Mouse (Mus musculus): ENCODE measurements around the gene Fyb. TPM values are rescaled to one million over a fixed set of nuclear protein-coding genes. Genes with fewer than 3 reads are reported as not detected.

Gene Fyb
- polyA plus RNA-seq, 1 experiment from 2014 or later, result 3.7 TPM

GRCm38 (mm10) chr15:6616382-6617149 is 93.9 kb downstream of the Fyb start:
- Histone ChIP-seq H3K27ac (no peak overlapping the region), H3K9me3 (no peaks in the 10 kb centered on the region), H3K4me1 (replicated peaks) (no peaks in the 10 kb centered on the region), H3K4me3 (no peak overlapping the region), H3K27me3 (no peaks in the 10 kb centered on the region), H3K9ac (no peak overlapping the region), H3K36me3 (no peaks in the 10 kb centered on the region), H3K4me2 (no peak overlapping the region)
- 80% methylated on average over 5 of the region's 5 CpGs for WGBS
- no peak for ATAC-seq (ENCODE audit: low FRiP score)

DNA sequence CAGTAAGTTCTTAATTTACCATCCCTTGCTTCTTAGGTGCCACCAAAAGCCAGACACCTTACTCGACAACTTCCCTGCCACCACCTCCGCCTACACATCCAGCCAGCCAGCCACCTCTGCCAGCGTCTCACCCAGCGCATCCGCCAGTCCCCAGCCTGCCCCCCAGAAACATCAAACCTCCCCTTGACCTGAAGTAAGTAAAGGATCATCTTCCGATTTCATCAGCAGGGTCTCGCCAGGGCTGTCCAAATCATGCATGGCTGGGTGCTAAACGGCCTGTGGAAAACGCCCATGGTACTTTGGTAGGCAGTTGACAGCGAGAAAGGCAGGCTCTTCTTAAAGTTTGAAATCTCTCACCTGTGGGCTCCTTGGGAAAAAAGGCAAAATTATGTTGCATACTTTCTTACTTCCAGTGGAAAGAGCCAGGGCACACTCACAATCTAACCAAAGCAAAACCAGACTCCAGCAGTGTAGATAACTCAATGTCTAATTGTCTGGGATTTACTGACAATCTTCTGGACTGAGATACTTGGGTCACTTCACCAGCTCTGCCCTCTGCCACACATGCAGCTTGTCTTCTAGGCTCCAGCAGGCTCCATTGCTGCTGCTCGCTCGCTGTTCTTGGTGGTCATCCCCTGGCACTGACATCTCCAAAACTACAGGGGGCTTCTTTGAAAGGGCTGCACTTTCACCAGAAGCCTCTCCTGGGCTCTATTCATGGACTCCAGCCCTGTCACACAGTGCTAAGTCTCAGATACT is 97.1 kb downstream of the Fyb start:
- Histone ChIP-seq H3K4me1 (replicated peaks) (0 out of 2 replicates have a peak, but pooled peaks cover 6% of the 10 kb centered on the region), H3K4me2 (no peak overlapping the region), H3K36me3 (no peaks in the 10 kb centered on the region), H3K9ac (no peak overlapping the region), H3K9me3 (no peaks in the 10 kb centered on the region), H3K27ac (no peak overlapping the region), H3K27me3 (no peaks in the 10 kb centered on the region), H3K4me3 (no peak overlapping the region)
- ATAC-seq (ENCODE audit: low FRiP score), result no peak
- WGBS, result 86% methylated on average over 12 of the region's 12 CpGs

DNA sequence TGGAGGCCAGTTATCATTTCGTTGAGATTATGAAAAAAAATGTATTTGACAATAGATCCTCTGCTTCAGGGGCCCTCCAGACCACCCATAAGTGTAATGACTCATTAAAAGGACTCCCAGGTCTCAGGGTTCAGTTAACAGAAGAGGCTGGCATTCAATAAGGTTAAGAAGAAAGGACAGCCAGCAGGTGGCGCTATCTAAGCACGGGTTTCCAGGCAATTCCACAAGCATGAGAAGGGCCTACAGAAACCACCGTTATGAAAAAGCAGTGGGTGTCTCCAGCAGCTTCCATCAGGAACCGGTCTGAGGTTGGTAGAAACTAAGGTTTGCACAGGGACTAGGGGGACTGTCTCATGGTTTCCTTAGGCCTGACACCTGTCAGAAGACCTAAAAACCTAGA is 99.9 kb downstream of the Fyb start:
- Histone ChIP-seq H3K27me3 (no peaks in the 10 kb centered on the region), H3K4me1 (replicated peaks) (peaks cover 14% of the 10 kb centered on the region), H3K9ac (no peak overlapping the region), H3K4me2 (no peak overlapping the region), H3K36me3 (no peaks in the 10 kb centered on the region), H3K27ac (no peak overlapping the region), H3K9me3 (no peaks in the 10 kb centered on the region), H3K4me3 (no peak overlapping the region)
- no peak for ATAC-seq (ENCODE audit: low FRiP score)
- WGBS, result 7% methylated on average over 5 of the region's 5 CpGs

DNA sequence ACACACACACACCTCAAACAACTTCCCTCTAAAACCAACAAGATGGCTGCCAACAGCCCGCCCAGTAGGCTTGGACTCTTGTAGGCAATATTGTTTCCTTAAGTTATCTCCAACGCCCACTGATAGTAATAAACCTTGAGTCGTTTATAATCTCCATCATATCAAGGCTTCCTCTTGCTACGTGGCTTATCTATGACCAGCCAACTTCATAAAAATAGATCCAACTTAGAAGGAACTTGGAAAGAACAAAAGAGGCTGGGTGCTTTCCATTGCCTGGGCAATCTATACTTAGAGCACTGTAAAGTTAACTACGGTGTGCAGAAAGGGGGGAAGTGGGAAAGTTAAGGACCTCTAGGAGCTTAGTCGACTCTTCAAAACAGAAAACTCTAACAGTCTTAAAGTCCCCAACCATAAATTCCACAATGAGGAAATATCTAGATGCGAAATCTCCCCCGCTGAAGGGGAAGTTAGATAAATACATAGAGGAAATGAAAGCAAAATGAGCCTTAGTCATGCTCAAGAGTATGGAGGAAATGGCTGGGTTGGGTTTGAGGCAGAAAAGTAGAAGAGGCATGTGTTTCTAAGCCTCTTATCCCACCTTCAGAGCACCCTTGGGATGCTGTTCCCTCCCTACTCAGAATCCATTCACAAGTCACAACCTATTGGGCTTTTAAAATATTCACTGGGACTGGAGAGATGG is 101.0 kb downstream of the Fyb start:
- Histone ChIP-seq H3K9ac (no peak overlapping the region), H3K9me3 (no peaks in the 10 kb centered on the region), H3K4me1 (replicated peaks) (peaks cover 14% of the 10 kb centered on the region), H3K36me3 (no peaks in the 10 kb centered on the region), H3K27ac (no peak overlapping the region), H3K27me3 (no peaks in the 10 kb centered on the region), H3K4me2 (no peak overlapping the region), H3K4me3 (no peak overlapping the region)
- no peak for ATAC-seq (ENCODE audit: low FRiP score)
- 95% methylated on average over 8 of the region's 8 CpGs for WGBS

- Histone ChIP-seq H3K9ac (peak overlapping the region; percentile 69), H3K9me3 (no peaks in the 10 kb centered on the region), H3K27me3 (no peaks in the 10 kb centered on the region), H3K36me3 (no peaks in the 10 kb centered on the region), H3K4me2 (peak overlapping the region; percentile 57), H3K4me1 (replicated peaks) (peaks cover 14% of the 10 kb centered on the region), H3K27ac (peak overlapping the region; percentile 62; the same call in 1 of the 2 replicates), H3K4me3 (peak overlapping the region; percentile 38)
- WGBS, result 11% methylated on average over 18 of the region's 18 CpGs
- ATAC-seq (ENCODE audit: low FRiP score), result peak; percentile 80
These were observed 101.9 kb downstream of the Fyb start for GRCm38 (mm10) chr15:6624365-6625182.

DNA sequence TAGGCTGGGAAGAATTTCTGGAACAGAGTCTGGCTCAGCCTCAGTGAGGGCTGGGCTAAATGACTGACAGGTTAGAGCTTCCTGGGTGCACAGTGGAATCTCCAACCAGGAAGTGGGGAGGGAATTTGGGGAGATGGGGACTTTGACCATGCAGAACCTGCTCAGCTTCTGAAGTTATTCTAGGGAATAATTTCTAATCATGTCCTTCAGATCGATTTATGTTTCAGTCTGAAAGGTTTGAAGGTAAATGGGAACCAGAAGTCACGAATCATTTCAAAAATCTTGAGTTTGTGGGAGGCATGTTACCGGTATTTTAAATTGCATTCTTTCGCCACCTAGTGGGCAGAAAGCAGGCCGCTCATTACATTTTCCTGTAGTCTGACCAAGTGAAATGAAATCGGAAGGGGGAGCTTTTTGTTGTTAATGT is 103.0 kb downstream of the Fyb start:
- no peaks in the 10 kb centered on the region for H3K27me3 ChIP-seq
- no peak overlapping the region for H3K9ac ChIP-seq
- H3K27ac ChIP-seq, result no peak overlapping the region
- WGBS, result 4% methylated on average over 6 of the region's 6 CpGs
- H3K4me3 ChIP-seq, result peak overlapping the region; percentile 12; the same call in 1 of the 2 replicates
- peak overlapping the region; percentile 57 for H3K4me2 ChIP-seq
- H3K9me3 ChIP-seq, result no peaks in the 10 kb centered on the region
- peaks cover 14% of the 10 kb centered on the region for H3K4me1 ChIP-seq (replicated peaks)
- ATAC-seq (ENCODE audit: low FRiP score), result peak; percentile 62; the same call in 1 of the 2 replicates
- H3K36me3 ChIP-seq, result no peaks in the 10 kb centered on the region

DNA sequence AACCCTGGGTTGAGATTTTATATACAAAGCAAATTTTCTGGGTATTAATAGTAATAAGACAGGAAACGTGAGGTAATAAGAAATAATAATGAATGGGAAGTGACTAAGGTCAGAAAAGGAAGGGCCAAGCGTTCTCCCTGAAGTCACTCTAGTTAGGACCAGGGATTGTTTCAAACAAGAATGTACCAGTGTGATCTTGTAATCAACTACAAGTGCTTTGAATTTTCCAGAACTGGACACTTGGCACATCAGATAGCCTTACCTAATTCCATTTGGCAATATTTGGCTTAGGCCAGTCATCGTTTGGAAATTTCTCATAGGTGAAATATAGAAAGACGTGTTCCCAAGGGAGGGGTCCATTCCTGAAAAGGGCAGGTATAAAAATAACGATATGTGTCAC is 103.5 kb downstream of the Fyb start:
- no peak overlapping the region for H3K4me3 ChIP-seq
- no peaks in the 10 kb centered on the region for H3K9me3 ChIP-seq
- no peaks in the 10 kb centered on the region for H3K36me3 ChIP-seq
- H3K27me3 ChIP-seq, result no peaks in the 10 kb centered on the region
- H3K4me1 ChIP-seq (replicated peaks), result peaks cover 14% of the 10 kb centered on the region
- no peak overlapping the region for H3K9ac ChIP-seq
- WGBS, result 81% methylated on average over 5 of the region's 5 CpGs
- H3K4me2 ChIP-seq, result no peak overlapping the region
- ATAC-seq (ENCODE audit: low FRiP score), result no peak
- H3K27ac ChIP-seq, result no peak overlapping the region

GRCm38 (mm10) chr15:6628431-6629077 is 105.9 kb downstream of the Fyb start:
- WGBS, result 86% methylated on average over 6 of the region's 6 CpGs
- no peak for ATAC-seq (ENCODE audit: low FRiP score)

GRCm38 (mm10) chr15:6629174-6629573 is 106.5 kb downstream of the Fyb start:
- no peak overlapping the region for H3K4me3 ChIP-seq
- no peaks in the 10 kb centered on the region for H3K27me3 ChIP-seq
- peaks cover 14% of the 10 kb centered on the region for H3K4me1 ChIP-seq (replicated peaks)
- no peaks in the 10 kb centered on the region for H3K36me3 ChIP-seq
- no peak overlapping the region for H3K9ac ChIP-seq
- ATAC-seq (ENCODE audit: low FRiP score), result no peak
- no peak overlapping the region for H3K27ac ChIP-seq
- no peaks in the 10 kb centered on the region for H3K9me3 ChIP-seq
- no peak overlapping the region for H3K4me2 ChIP-seq
- WGBS, result 83% methylated on average over 4 of the region's 4 CpGs

More at GRCm38 (mm10) chr15:6628431-6629077, 105.9 kb downstream of the Fyb start:
- H3K4me3 ChIP-seq, result no peak overlapping the region
- no peak overlapping the region for H3K4me2 ChIP-seq
- no peaks in the 10 kb centered on the region for H3K27me3 ChIP-seq
- no peaks in the 10 kb centered on the region for H3K9me3 ChIP-seq
- no peak overlapping the region for H3K9ac ChIP-seq
- H3K36me3 ChIP-seq, result no peaks in the 10 kb centered on the region
- H3K4me1 ChIP-seq (replicated peaks), result peaks cover 14% of the 10 kb centered on the region
- no peak overlapping the region for H3K27ac ChIP-seq

DNA sequence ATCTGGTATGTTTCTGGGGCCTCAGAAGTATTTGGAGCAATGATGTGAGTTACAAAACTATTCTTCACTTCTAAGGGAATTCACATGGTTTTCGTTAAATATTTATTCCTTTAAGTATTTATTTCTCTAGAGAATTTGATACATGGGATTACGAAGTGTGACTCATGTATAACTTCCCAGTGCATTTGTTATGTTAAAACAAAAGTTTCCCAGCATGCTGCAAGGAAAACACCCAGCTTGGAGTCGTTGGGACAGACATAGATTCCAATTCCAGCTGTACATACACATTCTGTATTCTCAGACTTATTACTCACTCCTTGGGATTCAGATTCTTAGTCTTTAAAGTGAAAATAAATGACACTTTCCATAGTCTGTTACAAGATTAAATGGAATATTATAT is 112.8 kb downstream of the Fyb start:
- Histone ChIP-seq H3K27ac (no peak overlapping the region), H3K9me3 (no peaks in the 10 kb centered on the region), H3K36me3 (no peaks in the 10 kb centered on the region), H3K4me2 (no peak overlapping the region), H3K9ac (no peak overlapping the region), H3K4me3 (no peak overlapping the region), H3K4me1 (replicated peaks) (no peaks in the 10 kb centered on the region), H3K27me3 (no peaks in the 10 kb centered on the region)
- ATAC-seq (ENCODE audit: low FRiP score), result no peak
- 78% methylated on average over 3 of the region's 3 CpGs for WGBS

GRCm38 (mm10) chr15:6642223-6642622 is 119.6 kb downstream of the Fyb start:
- WGBS, result 73% methylated on average over 5 of the region's 5 CpGs
- H3K36me3 ChIP-seq, result no peaks in the 10 kb centered on the region
- H3K27ac ChIP-seq, result no peak overlapping the region
- no peaks in the 10 kb centered on the region for H3K4me1 ChIP-seq (replicated peaks)
- H3K27me3 ChIP-seq, result no peaks in the 10 kb centered on the region
- H3K4me2 ChIP-seq, result no peak overlapping the region
- H3K9me3 ChIP-seq, result no peaks in the 10 kb centered on the region
- H3K9ac ChIP-seq, result no peak overlapping the region
- H3K4me3 ChIP-seq, result no peak overlapping the region
- ATAC-seq (ENCODE audit: low FRiP score), result no peak

Data from hindbrain, embryonic 13.5 days (tissue).